Mouse (Mus musculus) CD4-positive, CD25-positive, alpha-beta regulatory T cell (primary cell): ENCODE measurements around the gene Tmem265. TPM values are rescaled to one million over a fixed set of nuclear protein-coding genes. Genes with fewer than 3 reads are reported as not detected.

ENCODE experiments used
- polyA plus RNA-seq: library from polyadenylated mRNA; unstranded; fragments of 100-300 nt; shearing (Covaris generic); gene quantifications from one replicate; pipeline ENCODE4 v1.2.1, GENCODE M21; 2017

The Tmem265 gene
- polyA plus RNA-seq: 15.0 TPM

DNA sequence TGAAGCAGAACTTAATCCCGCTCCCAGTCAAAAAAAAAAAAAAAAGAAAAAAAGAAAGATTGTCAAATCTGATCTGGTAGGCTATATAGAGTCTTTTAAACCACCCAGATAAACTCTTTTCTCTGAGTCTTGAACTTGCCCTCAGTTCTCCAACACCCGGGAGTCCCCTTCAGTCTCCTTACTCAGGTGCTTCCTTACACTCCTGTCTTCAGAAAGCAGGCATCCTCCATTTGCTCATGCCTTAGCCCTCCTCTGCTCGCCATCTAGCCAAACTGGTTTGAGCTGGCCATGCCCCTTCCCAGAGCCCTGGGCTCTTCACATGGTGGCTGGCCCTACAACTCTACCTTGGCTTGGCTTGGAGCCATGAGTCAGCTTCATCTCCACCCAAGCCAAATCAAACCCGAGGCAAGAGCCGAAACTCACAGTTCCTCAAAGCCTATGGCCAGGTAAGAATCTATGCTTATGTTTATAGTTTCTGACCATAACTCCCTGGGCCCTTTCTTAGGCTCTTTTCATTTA is at the start of gene Tmem265:
Gene Tmem265, plus strand, starts transcription at position 51 of the 519 bp plus-strand sequence.

GRCm38 (mm10) chr7:127511808-127512230 is 49.4 kb upstream of the Tmem265 start, which contains the start of gene Srcap:
TSS of gene Srcap (plus strand) at chr7:127511983.

GRCm38 (mm10) chr7:127519284-127519683 is 41.9 kb upstream of the Tmem265 start, which contains the start of gene Gm42715:
TSS of gene Gm42715 (plus strand) at chr7:127519584.

GRCm38 (mm10) chr7:127572895-127573471 is 11.8 kb downstream of the Tmem265 start, which contains the start of gene Phkg2:
TSS of gene Phkg2 (plus strand) at chr7:127573340.

DNA sequence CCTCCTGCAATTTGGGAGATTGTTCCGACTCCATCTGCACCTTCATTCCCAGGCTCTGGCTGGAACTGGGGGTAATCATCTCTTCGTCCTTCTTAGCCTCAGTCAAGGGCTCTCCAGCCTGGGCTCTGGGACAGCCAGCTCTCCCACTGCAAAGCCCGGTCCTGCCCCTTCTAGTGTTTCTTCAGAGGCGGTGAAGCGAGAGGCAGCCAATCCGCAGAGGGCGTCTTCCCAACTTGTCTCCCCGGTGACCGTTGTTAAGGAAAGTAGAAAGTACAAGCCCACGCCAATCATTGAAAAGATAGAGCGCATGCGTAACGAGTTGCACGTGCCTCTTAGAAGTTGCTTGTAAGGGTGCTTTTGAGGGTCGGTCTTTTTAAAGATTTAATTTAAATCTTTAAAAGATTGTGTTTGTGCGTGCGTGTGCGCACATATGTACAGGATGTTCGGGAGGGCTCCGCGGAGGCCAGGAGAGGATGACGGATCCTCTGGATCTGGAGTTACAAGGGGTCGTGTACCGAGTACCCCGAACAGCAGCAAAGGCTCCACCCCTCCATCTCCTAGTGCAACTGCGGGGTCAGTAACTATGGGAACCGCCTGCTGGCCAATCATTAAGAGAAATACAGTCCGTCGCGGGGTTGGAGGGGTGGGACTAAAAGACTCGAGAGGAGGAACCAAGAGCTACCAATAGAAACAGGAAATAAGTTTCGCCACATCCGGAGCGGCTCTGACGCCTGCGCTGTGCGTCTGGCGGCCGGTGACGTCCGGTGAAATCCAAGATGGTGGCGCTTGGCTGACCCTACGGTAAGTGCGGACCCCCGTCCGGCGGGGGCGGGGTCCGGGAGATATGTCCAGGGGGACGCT is 27.1 kb downstream of the Tmem265 start, which contains the start of the genes Ccdc189 and Rnf40:
Gene Ccdc189, minus strand, starts transcription at position 585 of the 861 bp plus-strand sequence.
Gene Rnf40, plus strand, starts transcription at position 757 of the 861 bp plus-strand sequence.

DNA sequence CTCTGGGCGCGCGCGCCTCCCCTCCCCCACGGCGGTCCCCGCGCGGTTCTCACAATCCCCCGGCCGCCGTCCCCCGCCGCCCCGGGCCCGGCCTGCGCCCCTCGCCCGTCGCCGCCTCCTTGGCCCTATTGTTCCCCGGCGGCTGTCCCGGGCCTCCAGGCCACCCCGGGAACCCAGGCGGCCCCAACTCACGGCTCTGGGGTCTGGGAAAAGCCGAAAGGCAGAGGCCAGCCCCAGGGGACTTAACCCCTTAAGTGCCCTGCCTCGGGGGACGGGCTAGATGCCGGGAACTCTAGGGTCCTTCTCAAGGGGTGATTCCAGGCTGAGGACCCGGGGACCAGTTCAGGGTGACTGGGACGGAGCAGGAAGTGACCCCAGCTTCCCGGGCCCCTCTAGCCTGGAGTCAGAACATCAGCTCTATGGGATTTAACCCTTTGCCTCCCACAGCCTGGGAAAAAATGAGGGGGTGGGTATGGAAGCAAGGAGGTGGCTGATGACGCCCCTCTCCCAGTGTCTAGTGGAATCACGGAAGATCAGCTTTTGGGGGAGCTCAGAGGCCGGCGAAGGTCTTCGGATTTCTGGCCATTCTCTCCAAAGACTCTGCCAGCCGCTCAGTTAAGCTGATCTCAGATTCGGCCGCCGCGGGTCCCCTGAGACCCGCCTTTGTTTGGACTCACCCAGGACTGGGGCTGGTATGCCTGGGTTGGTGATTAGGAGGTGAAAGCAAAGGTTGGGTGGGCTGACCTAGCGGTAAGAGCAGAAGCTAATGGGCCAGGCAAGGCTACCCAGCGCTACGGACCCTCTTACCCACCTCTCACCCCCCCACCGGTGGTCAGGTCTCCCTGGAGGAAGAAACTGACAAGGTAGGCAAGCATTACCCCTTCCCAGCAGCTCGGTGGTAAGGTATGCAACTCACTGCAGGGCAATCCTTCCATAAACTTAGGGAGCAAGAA is 54.0 kb downstream of the Tmem265 start, which contains the start of gene Zfp629:
Gene Zfp629, minus strand, starts transcription at position 907 of the 953 bp plus-strand sequence.

Other genes starting within 250 kb of the Tmem265 start
- gene Zfp768, start 215.8 kb upstream of the Tmem265 start, polyA plus RNA-seq: 0.32 TPM
- 16.9 TPM for gene Zfp747, start 185.3 kb upstream of the Tmem265 start, polyA plus RNA-seq
- 7.8 TPM for gene 9130019O22Rik, start 174.2 kb upstream of the Tmem265 start, polyA plus RNA-seq
- gene E430018J23Rik, start 167.8 kb upstream of the Tmem265 start, polyA plus RNA-seq: 7.1 TPM
- 13.6 TPM for gene Zfp764, start 154.6 kb upstream of the Tmem265 start, polyA plus RNA-seq
- 49.9 TPM for gene Zfp688, start 139.3 kb upstream of the Tmem265 start, polyA plus RNA-seq
- 10.2 TPM for gene Zfp689, start 112.2 kb upstream of the Tmem265 start, polyA plus RNA-seq
- 135 TPM for gene Prr14, start 101.8 kb upstream of the Tmem265 start, polyA plus RNA-seq
- 17.4 TPM for gene Fbrs, start 82.2 kb upstream of the Tmem265 start, polyA plus RNA-seq
- 72.1 TPM for gene Srcap, start 49.4 kb upstream of the Tmem265 start, polyA plus RNA-seq
- 6.4 TPM for gene Gm42715, start 41.8 kb upstream of the Tmem265 start, polyA plus RNA-seq
- gene Phkg2, start 11.9 kb downstream of the Tmem265 start, polyA plus RNA-seq: 114 TPM
- 0.42 TPM for gene Ccdc189, start 27.2 kb downstream of the Tmem265 start, polyA plus RNA-seq
- gene Rnf40, start 27.4 kb downstream of the Tmem265 start, polyA plus RNA-seq: 129 TPM
- 1.0 TPM for gene Zfp629, start 54.4 kb downstream of the Tmem265 start, polyA plus RNA-seq
- gene Bcl7c, start 147.5 kb downstream of the Tmem265 start, polyA plus RNA-seq: 74.6 TPM
- gene Ctf1, start 151.3 kb downstream of the Tmem265 start, polyA plus RNA-seq: not detected
- not detected for gene Ctf2, start 170.8 kb downstream of the Tmem265 start, polyA plus RNA-seq
- gene Fbxl19, start 183.2 kb downstream of the Tmem265 start, polyA plus RNA-seq: 1.3 TPM
- gene Orai3, start 208.4 kb downstream of the Tmem265 start, polyA plus RNA-seq: 24.1 TPM
- gene Setd1a, start 215.3 kb downstream of the Tmem265 start, polyA plus RNA-seq: 3.5 TPM
- not detected for gene Gm49388, start 224.2 kb downstream of the Tmem265 start, polyA plus RNA-seq
- gene Hsd3b7, start 239.2 kb downstream of the Tmem265 start, polyA plus RNA-seq: 2.4 TPM